Mouse (Mus musculus): ENCODE measurements around the gene Dbi. TPM values are rescaled to one million over a fixed set of nuclear protein-coding genes. Genes with fewer than 3 reads are reported as not detected.
A peak's percentile ranks its signal among the peaks of the same experiment; 100 is the strongest.

Gene Dbi
- total RNA-seq, 1 experiment from 2014 or later = 791 TPM

GRCm38 (mm10) chr1:120121930-120122530 lies 1.2 kb upstream of the Dbi start:
- no peak for DNase-seq

- peak; percentile 69 for DNase-seq
These were observed 523 bp downstream of the Dbi start for GRCm38 (mm10) chr1:120120141-120120968.

GRCm38 (mm10) chr1:120119389-120119788 lies 1.5 kb downstream of the Dbi start:
- DNase-seq = no peak

GRCm38 (mm10) chr1:120118854-120119253 lies 2.0 kb downstream of the Dbi start:
- no peak for DNase-seq

GRCm38 (mm10) chr1:120116106-120116505 lies 4.8 kb downstream of the Dbi start:
- peak; percentile 67 for DNase-seq

GRCm38 (mm10) chr1:120115671-120116081 lies 5.2 kb downstream of the Dbi start:
- peak; percentile 67 for DNase-seq

GRCm38 (mm10) chr1:120112251-120113187 lies 8.4 kb downstream of the Dbi start:
- no peak for DNase-seq

- DNase-seq = no peak
These were observed 9.1 kb downstream of the Dbi start for GRCm38 (mm10) chr1:120111766-120112165.

- no peak for DNase-seq
These were observed 11.0 kb downstream of the Dbi start for GRCm38 (mm10) chr1:120109741-120110432.

- no peak for DNase-seq
These were observed 15.3 kb downstream of the Dbi start for GRCm38 (mm10) chr1:120105556-120105959.

GRCm38 (mm10) chr1:120101227-120101609 lies 19.7 kb downstream of the Dbi start:
- no peak for DNase-seq

- no peak for DNase-seq
These were observed 20.2 kb downstream of the Dbi start for GRCm38 (mm10) chr1:120100456-120101226.

- DNase-seq = no peak
These were observed 21.4 kb downstream of the Dbi start for GRCm38 (mm10) chr1:120099483-120099882.

- DNase-seq = peak; percentile 72
These were observed 22.6 kb downstream of the Dbi start for GRCm38 (mm10) chr1:120098327-120098726.

- no peak for DNase-seq
These were observed 26.0 kb downstream of the Dbi start for GRCm38 (mm10) chr1:120094920-120095319.

GRCm38 (mm10) chr1:120093482-120094134 lies 27.3 kb downstream of the Dbi start:
- peak; percentile 88 for DNase-seq

GRCm38 (mm10) chr1:120090880-120091570 lies 29.9 kb downstream of the Dbi start:
- no peak for DNase-seq

GRCm38 (mm10) chr1:120089180-120089579 lies 31.7 kb downstream of the Dbi start:
- DNase-seq = no peak

- DNase-seq = no peak
These were observed 34.2 kb downstream of the Dbi start for GRCm38 (mm10) chr1:120086644-120087043.

- no peak for DNase-seq
These were observed 35.2 kb downstream of the Dbi start for GRCm38 (mm10) chr1:120085696-120086095.
